Mouse (Mus musculus): ENCODE data around the gene Ryr3. TPM values are rescaled to one million over a fixed set of nuclear protein-coding genes. Genes with fewer than 3 reads are reported as not detected.

Gene Ryr3
- polyA plus RNA-seq, 1 experiment from 2014 or later = 0.91 TPM

- no peak overlapping the region for H3K4me2 ChIP-seq (ENCODE audit: low read depth, low read length, severe bottlenecking)
- no peaks in the 10 kb centered on the region for H3K4me1 ChIP-seq (replicated peaks; ENCODE audit: control insufficient read depth, insufficient read depth, low read length)
- 79% methylated on average over 2 of the region's 2 CpGs for WGBS
- H3K9me3 ChIP-seq (ENCODE audit: control insufficient read depth, low read length) = no peaks in the 10 kb centered on the region
- H3K36me3 ChIP-seq (ENCODE audit: control insufficient read depth, insufficient read depth, low read length) = no peaks in the 10 kb centered on the region
- ATAC-seq (replicated peaks; ENCODE audit: low FRiP score) (no peak), DNase-seq (ENCODE audit: low spot score) (no peak)
- H3K27ac ChIP-seq (ENCODE audit: low read depth, low read length) = no peak overlapping the region
- H3K9ac ChIP-seq (ENCODE audit: low read length) = no peak overlapping the region
- no peaks in the 10 kb centered on the region for H3K27me3 ChIP-seq (ENCODE audit: control insufficient read depth, insufficient read depth, low read length)
- no peak overlapping the region for H3K4me3 ChIP-seq (ENCODE audit: low read depth, low read length)
Measured at GRCm38 (mm10) chr2:112819059-112819458, 397.8 kb downstream of the Ryr3 start.

- Histone ChIP-seq H3K9me3 (ENCODE audit: control insufficient read depth, low read length) (no peaks in the 10 kb centered on the region), H3K27ac (ENCODE audit: low read depth, low read length) (no peak overlapping the region), H3K36me3 (ENCODE audit: control insufficient read depth, insufficient read depth, low read length) (no peaks in the 10 kb centered on the region), H3K27me3 (ENCODE audit: control insufficient read depth, insufficient read depth, low read length) (no peaks in the 10 kb centered on the region), H3K4me1 (replicated peaks; ENCODE audit: control insufficient read depth, insufficient read depth, low read length) (no peaks in the 10 kb centered on the region), H3K9ac (ENCODE audit: low read length) (no peak overlapping the region), H3K4me2 (ENCODE audit: low read depth, low read length, severe bottlenecking) (no peak overlapping the region), H3K4me3 (ENCODE audit: low read depth, low read length) (no peak overlapping the region)
- DNase-seq (ENCODE audit: low spot score) (no peak), ATAC-seq (replicated peaks; ENCODE audit: low FRiP score) (0 out of 2 replicates have a peak, but pooled peaks have one; percentile 43)
- 25% methylated on average over 3 of the region's 3 CpGs for WGBS
Measured at GRCm38 (mm10) chr2:112816976-112817375, 399.9 kb downstream of the Ryr3 start.

- no peak for DNase-seq (ENCODE audit: low spot score)
- Histone ChIP-seq H3K36me3 (ENCODE audit: control insufficient read depth, insufficient read depth, low read length) (no peaks in the 10 kb centered on the region), H3K4me2 (ENCODE audit: low read depth, low read length, severe bottlenecking) (no peak overlapping the region), H3K4me1 (replicated peaks; ENCODE audit: control insufficient read depth, insufficient read depth, low read length) (no peaks in the 10 kb centered on the region), H3K4me3 (ENCODE audit: low read depth, low read length) (no peak overlapping the region), H3K27ac (ENCODE audit: low read depth, low read length) (no peak overlapping the region), H3K9me3 (ENCODE audit: control insufficient read depth, low read length) (no peaks in the 10 kb centered on the region), H3K27me3 (ENCODE audit: control insufficient read depth, insufficient read depth, low read length) (no peaks in the 10 kb centered on the region), H3K9ac (ENCODE audit: low read length) (no peak overlapping the region)
- ATAC-seq (replicated peaks; ENCODE audit: low FRiP score) = no peak
- 73% methylated on average over 3 of the region's 3 CpGs for WGBS
Measured at GRCm38 (mm10) chr2:112815960-112816359, 400.9 kb downstream of the Ryr3 start.

- 69% methylated on average over 5 of the region's 5 CpGs for WGBS
- H3K4me1 ChIP-seq (replicated peaks; ENCODE audit: control insufficient read depth, insufficient read depth, low read length) = no peaks in the 10 kb centered on the region
- H3K4me3 ChIP-seq (ENCODE audit: low read depth, low read length) = no peak overlapping the region
- DNase-seq (ENCODE audit: low spot score) (no peak), ATAC-seq (replicated peaks; ENCODE audit: low FRiP score) (peak; percentile 58)
- H3K4me2 ChIP-seq (ENCODE audit: low read depth, low read length, severe bottlenecking) = no peak overlapping the region
- no peaks in the 10 kb centered on the region for H3K36me3 ChIP-seq (ENCODE audit: control insufficient read depth, insufficient read depth, low read length)
- no peak overlapping the region for H3K9ac ChIP-seq (ENCODE audit: low read length)
- no peak overlapping the region for H3K27ac ChIP-seq (ENCODE audit: low read depth, low read length)
- no peaks in the 10 kb centered on the region for H3K9me3 ChIP-seq (ENCODE audit: control insufficient read depth, low read length)
- H3K27me3 ChIP-seq (ENCODE audit: control insufficient read depth, insufficient read depth, low read length) = no peaks in the 10 kb centered on the region
Measured at GRCm38 (mm10) chr2:112812637-112813402, 404.1 kb downstream of the Ryr3 start.

GRCm38 (mm10) chr2:112806015-112806414, 410.9 kb downstream of the Ryr3 start:
- Histone ChIP-seq H3K27ac (ENCODE audit: low read depth, low read length) (no peak overlapping the region), H3K4me1 (replicated peaks; ENCODE audit: control insufficient read depth, insufficient read depth, low read length) (no peaks in the 10 kb centered on the region), H3K9ac (ENCODE audit: low read length) (no peak overlapping the region), H3K4me2 (ENCODE audit: low read depth, low read length, severe bottlenecking) (no peak overlapping the region), H3K9me3 (ENCODE audit: control insufficient read depth, low read length) (no peaks in the 10 kb centered on the region), H3K4me3 (ENCODE audit: low read depth, low read length) (no peak overlapping the region), H3K27me3 (ENCODE audit: control insufficient read depth, insufficient read depth, low read length) (no peaks in the 10 kb centered on the region), H3K36me3 (ENCODE audit: control insufficient read depth, insufficient read depth, low read length) (no peaks in the 10 kb centered on the region)
- DNase-seq (ENCODE audit: low spot score) (no peak), ATAC-seq (replicated peaks; ENCODE audit: low FRiP score) (no peak)
- WGBS = 78% methylated on average over 2 of the region's 2 CpGs

- Histone ChIP-seq H3K4me2 (ENCODE audit: low read depth, low read length, severe bottlenecking) (no peak overlapping the region), H3K4me1 (replicated peaks; ENCODE audit: control insufficient read depth, insufficient read depth, low read length) (no peaks in the 10 kb centered on the region), H3K27ac (ENCODE audit: low read depth, low read length) (no peak overlapping the region), H3K9ac (ENCODE audit: low read length) (no peak overlapping the region), H3K36me3 (ENCODE audit: control insufficient read depth, insufficient read depth, low read length) (no peaks in the 10 kb centered on the region), H3K9me3 (ENCODE audit: control insufficient read depth, low read length) (no peaks in the 10 kb centered on the region), H3K27me3 (ENCODE audit: control insufficient read depth, insufficient read depth, low read length) (no peaks in the 10 kb centered on the region), H3K4me3 (ENCODE audit: low read depth, low read length) (no peak overlapping the region)
- peak; percentile 74 for DNase-seq (ENCODE audit: low spot score)
- WGBS = 19% methylated on average over 8 of the region's 8 CpGs
- ATAC-seq (replicated peaks; ENCODE audit: low FRiP score) = peak; percentile 89
Measured at GRCm38 (mm10) chr2:112799995-112800353, 416.9 kb downstream of the Ryr3 start.

- H3K4me3 ChIP-seq (ENCODE audit: low read depth, low read length) = no peak overlapping the region
- no peak overlapping the region for H3K9ac ChIP-seq (ENCODE audit: low read length)
- no peak overlapping the region for H3K4me2 ChIP-seq (ENCODE audit: low read depth, low read length, severe bottlenecking)
- 81% methylated on average over 7 of the region's 7 CpGs for WGBS
- H3K27ac ChIP-seq (ENCODE audit: low read depth, low read length) = no peak overlapping the region
- H3K9me3 ChIP-seq (ENCODE audit: control insufficient read depth, low read length) = no peaks in the 10 kb centered on the region
- ATAC-seq (replicated peaks; ENCODE audit: low FRiP score) (no peak; the same call in 1 of the 2 replicates), DNase-seq (ENCODE audit: low spot score) (no peak)
- no peaks in the 10 kb centered on the region for H3K36me3 ChIP-seq (ENCODE audit: control insufficient read depth, insufficient read depth, low read length)
- H3K4me1 ChIP-seq (replicated peaks; ENCODE audit: control insufficient read depth, insufficient read depth, low read length) = no peaks in the 10 kb centered on the region
- no peaks in the 10 kb centered on the region for H3K27me3 ChIP-seq (ENCODE audit: control insufficient read depth, insufficient read depth, low read length)
Measured at GRCm38 (mm10) chr2:112799351-112799994, 417.4 kb downstream of the Ryr3 start.

- Histone ChIP-seq H3K9me3 (ENCODE audit: control insufficient read depth, low read length) (no peaks in the 10 kb centered on the region), H3K9ac (ENCODE audit: low read length) (no peak overlapping the region), H3K27me3 (ENCODE audit: control insufficient read depth, insufficient read depth, low read length) (no peaks in the 10 kb centered on the region), H3K4me1 (replicated peaks; ENCODE audit: control insufficient read depth, insufficient read depth, low read length) (no peaks in the 10 kb centered on the region), H3K4me2 (ENCODE audit: low read depth, low read length, severe bottlenecking) (no peak overlapping the region), H3K36me3 (ENCODE audit: control insufficient read depth, insufficient read depth, low read length) (no peaks in the 10 kb centered on the region), H3K4me3 (ENCODE audit: low read depth, low read length) (no peak overlapping the region), H3K27ac (ENCODE audit: low read depth, low read length) (no peak overlapping the region)
- ATAC-seq (replicated peaks; ENCODE audit: low FRiP score) (no peak), DNase-seq (ENCODE audit: low spot score) (no peak)
- 74% methylated on average over 2 of the region's 2 CpGs for WGBS
Measured at GRCm38 (mm10) chr2:112781631-112782030, 435.3 kb downstream of the Ryr3 start.

- Histone ChIP-seq H3K9ac (ENCODE audit: low read length) (no peak overlapping the region), H3K4me2 (ENCODE audit: low read depth, low read length, severe bottlenecking) (no peak overlapping the region), H3K9me3 (ENCODE audit: control insufficient read depth, low read length) (no peaks in the 10 kb centered on the region), H3K27ac (ENCODE audit: low read depth, low read length) (no peak overlapping the region), H3K27me3 (ENCODE audit: control insufficient read depth, insufficient read depth, low read length) (no peaks in the 10 kb centered on the region), H3K4me1 (replicated peaks; ENCODE audit: control insufficient read depth, insufficient read depth, low read length) (no peaks in the 10 kb centered on the region), H3K4me3 (ENCODE audit: low read depth, low read length) (no peak overlapping the region), H3K36me3 (ENCODE audit: control insufficient read depth, insufficient read depth, low read length) (no peaks in the 10 kb centered on the region)
- DNase-seq (ENCODE audit: low spot score) = peak; percentile 89
- ATAC-seq (replicated peaks; ENCODE audit: low FRiP score) = 0 out of 2 replicates have a peak, but pooled peaks have one; percentile 44
- WGBS = 34% methylated on average over 6 of the region's 6 CpGs
Measured at GRCm38 (mm10) chr2:112774762-112775161, 442.1 kb downstream of the Ryr3 start.

All from forebrain, embryonic 11.5 days (tissue).